Comparison of ENCODE assay signal across 20 mouse cellular contexts in genomic region chr16:10788271-10788670, GRCm38 (mm10). TPM values are rescaled to one million over a fixed set of nuclear protein-coding genes. Genes with fewer than 3 reads are reported as not detected.
DNase-seq lines count a peak whose midpoint lies in the region; ATAC-seq and TF ChIP-seq lines count a peak whose summit lies in the region.
"Had no signal": no experiment of that assay in that cellular context is flagged by ENCODE, and none has a peak within 500 bp of the region (broad histone marks: within the 10 kb centered on the region; RNA-seq: fewer than 3 reads in every experiment).

TSS of gene Tnp2 (minus strand) at chr16:10788660.

- 45% methylated on average over 16 of the region's 16 CpGs for WGBS in intestine, embryonic 16.5 days
- 56% methylated on average over 16 of the region's 16 CpGs for WGBS in intestine, embryonic 15.5 days
- WGBS in hindbrain, embryonic 16.5 days: 55% methylated on average over 16 of the region's 16 CpGs

- H3K36me3 ChIP-seq in intestine, embryonic 16.5 days (ENCODE audit: control insufficient read depth, insufficient read depth, low read length): no peaks in the 10 kb centered on the region
- no peaks in the 10 kb centered on the region for H3K36me3 ChIP-seq in intestine, embryonic 15.5 days
- H3K36me3 ChIP-seq in ES-Bruce4 (ENCODE audit: control insufficient read depth, insufficient read depth, low read length, poor library complexity, severe bottlenecking): no peaks in the 10 kb centered on the region
- no peaks in the 10 kb centered on the region for H3K36me3 ChIP-seq in hindbrain, embryonic 16.5 days (ENCODE audit: control insufficient read depth, insufficient read depth, low read length)
- H3K36me3 ChIP-seq: midbrain, embryonic 10.5 days; stomach, embryonic 15.5 days had no signal

- TF ChIP-seq POLR2A in ES-Bruce4 (IDR thresholded peaks at IDR 0.05; ENCODE audit: insufficient read depth, low read length): no peak

- TF ChIP-seq CTCF in ES-Bruce4 (IDR thresholded peaks at IDR 0.05; ENCODE audit: low read depth, low read length): no peak

- H3K4me3 ChIP-seq in intestine, embryonic 16.5 days (ENCODE audit: low read length): no peak within 1 kb of the TSS
- H3K4me3 ChIP-seq in intestine, embryonic 15.5 days (replicated peaks): no peak within 1 kb of the TSS
- H3K4me3 ChIP-seq in ES-Bruce4 (ENCODE audit: low read depth, low read length): peak within 1 kb of the TSS; percentile 18
- H3K4me3 ChIP-seq in hindbrain, embryonic 16.5 days (ENCODE audit: low read length): no peak within 1 kb of the TSS
- H3K4me3 ChIP-seq: layer of hippocampus, adult 2 months; midbrain, embryonic 10.5 days; myocyte; stomach, embryonic 15.5 days had no signal

- H3K4me2 ChIP-seq in intestine, embryonic 16.5 days (ENCODE audit: low read depth, low read length): no peak within 1 kb of the TSS
- H3K4me2 ChIP-seq in intestine, embryonic 15.5 days (replicated peaks): no peak within 1 kb of the TSS
- H3K4me2 ChIP-seq in hindbrain, embryonic 16.5 days (ENCODE audit: low read length): no peak within 1 kb of the TSS
- H3K4me2 ChIP-seq: hindbrain, embryonic 14.5 days; stomach, embryonic 15.5 days had no signal

- 0 out of 2 replicates have a peak within 1 kb of the TSS, but pooled peaks have one; percentile 11 for H3K9ac ChIP-seq in intestine, embryonic 16.5 days (ENCODE audit: low read depth, low read length)
- H3K9ac ChIP-seq in intestine, embryonic 15.5 days: no peak within 1 kb of the TSS
- H3K9ac ChIP-seq in ES-Bruce4 (ENCODE audit: low read depth, poor library complexity, severe bottlenecking): no peak within 1 kb of the TSS
- H3K9ac ChIP-seq in hindbrain, embryonic 16.5 days (ENCODE audit: low read depth, low read length): no peak within 1 kb of the TSS
- H3K9ac ChIP-seq: forebrain, postnatal 0 days; hindbrain, embryonic 14.5 days; liver, embryonic 14.5 days; stomach, embryonic 15.5 days had no signal

- ATAC-seq in intestine, embryonic 16.5 days: no peak
- no peak for ATAC-seq in intestine, embryonic 15.5 days
- no peak for ATAC-seq in hindbrain, embryonic 16.5 days
- ATAC-seq: forebrain, postnatal 0 days had no signal

- no peaks in the 10 kb centered on the region for H3K9me3 ChIP-seq in intestine, embryonic 16.5 days (ENCODE audit: control insufficient read depth, low read length)
- H3K9me3 ChIP-seq in intestine, embryonic 15.5 days: no peaks in the 10 kb centered on the region
- no peaks in the 10 kb centered on the region for H3K9me3 ChIP-seq in ES-Bruce4 (replicated peaks; ENCODE audit: control insufficient read depth, insufficient read depth, low read length, poor library complexity, severe bottlenecking)
- no peaks in the 10 kb centered on the region for H3K9me3 ChIP-seq in hindbrain, embryonic 16.5 days (ENCODE audit: control insufficient read depth, low read length)
- H3K9me3 ChIP-seq: midbrain, embryonic 10.5 days; stomach, embryonic 15.5 days had no signal

- H3K4me1 ChIP-seq in intestine, embryonic 16.5 days (ENCODE audit: control insufficient read depth, insufficient read depth, low read length): peaks cover 9% of the 10 kb centered on the region
- peaks cover 17% of the 10 kb centered on the region; the same call in 1 of the 2 replicates for H3K4me1 ChIP-seq in intestine, embryonic 15.5 days (replicated peaks)
- peaks cover 1% of the 10 kb centered on the region for H3K4me1 ChIP-seq in ES-Bruce4 (ENCODE audit: control insufficient read depth, insufficient read depth, low read length)
- H3K4me1 ChIP-seq in hindbrain, embryonic 16.5 days (ENCODE audit: control insufficient read depth, insufficient read depth, low read depth, low read length): peaks cover 8% of the 10 kb centered on the region

- H3K27me3 ChIP-seq in intestine, embryonic 16.5 days (replicated peaks; ENCODE audit: control insufficient read depth, insufficient read depth, low read length): no peaks in the 10 kb centered on the region
- H3K27me3 ChIP-seq in intestine, embryonic 15.5 days (replicated peaks): no peaks in the 10 kb centered on the region
- H3K27me3 ChIP-seq in ES-Bruce4 (ENCODE audit: control insufficient read depth, insufficient read depth, low read length, poor library complexity, severe bottlenecking): no peaks in the 10 kb centered on the region; the same call in 1 of the 2 replicates
- no peaks in the 10 kb centered on the region for H3K27me3 ChIP-seq in hindbrain, embryonic 16.5 days (replicated peaks; ENCODE audit: control insufficient read depth, insufficient read depth, low read length)
- H3K27me3 ChIP-seq: stomach, embryonic 15.5 days had no signal

- DNase-seq in gonadal fat pad, adult 2 months (ENCODE audit: low read depth): no peak
- DNase-seq in thymus, postnatal 14 days: peak; percentile 72
- no peak for DNase-seq in urinary bladder, postnatal 10 days (ENCODE audit: low spot score)
- DNase-seq in embryo, embryonic 10.5 days (ENCODE audit: low spot score): no peak
- DNase-seq: adrenal gland, postnatal 25 days; forebrain, postnatal 0 days; gastrocnemius, postnatal 25 days; lung, postnatal 10 days had no signal

- no peak for TF ChIP-seq EP300 in ES-Bruce4 (IDR thresholded peaks at IDR 0.05; ENCODE audit: insufficient read depth, low read depth, low read length)

- no peak within 1 kb of the TSS for H3K27ac ChIP-seq in intestine, embryonic 16.5 days (ENCODE audit: low read length)
- no peak within 1 kb of the TSS for H3K27ac ChIP-seq in intestine, embryonic 15.5 days
- no peak within 1 kb of the TSS for H3K27ac ChIP-seq in ES-Bruce4 (ENCODE audit: insufficient read depth, low read length)
- no peak within 1 kb of the TSS for H3K27ac ChIP-seq in hindbrain, embryonic 16.5 days (ENCODE audit: low read depth, low read length)
- H3K27ac ChIP-seq: hindbrain, embryonic 14.5 days; layer of hippocampus, adult 2 months; liver, embryonic 14.5 days; midbrain, embryonic 10.5 days; stomach, embryonic 15.5 days had no signal

RNA-seq across cellular contexts. Expression of gene Tnp2, which starts in this region (rescaled TPM):
- polyA plus RNA-seq in intestine, embryonic 16.5 days (2015; fragmentation: Nextera tagmentation; extraction: Ambion mirVana): not detected in 2 replicates
- polyA plus RNA-seq in intestine, embryonic 15.5 days (2015; fragmentation: Nextera tagmentation; extraction: Ambion mirVana): not detected in 2 replicates
- polyA plus RNA-seq in ES-Bruce4 (2011; ENCODE audit: insufficient read depth, insufficient read length, low read depth, missing spikeins): not detected in 2 replicates
- polyA plus RNA-seq in gonadal fat pad, adult 2 months (2012; rRNA removed): 89.5 and 151 TPM in 2 replicates
- 0.30 TPM in 1 of 2 replicates, not detected in the other for polyA plus RNA-seq in hindbrain, embryonic 16.5 days (2015; fragmentation: Nextera tagmentation; extraction: Ambion mirVana)
- polyA plus RNA-seq: forebrain, postnatal 0 days; heart, embryonic 14.5 days; hindbrain, embryonic 14.5 days; kidney, embryonic 14.5 days; liver, embryonic 14.5 days; midbrain, embryonic 10.5 days; stomach, embryonic 15.5 days had no signal

Comparison
In these comparisons a context has a peak if more than half of its experiments do, and no peak if none do; other contexts are left out.
1. RNA of gene Tnp2 (polyA plus RNA-seq): 89.5 to 151 TPM in gonadal fat pad, adult 2 months; 0.30 TPM in hindbrain, embryonic 16.5 days, not detected in intestine, embryonic 15.5 days, not detected in intestine, embryonic 16.5 days and not detected in ES-Bruce4; every median in the first group is over 10 times any median in the second.